Mouse (Mus musculus) forebrain, embryonic 14.5 days (tissue): ENCODE results near the gene Mcf2l. TPM values are rescaled to one million over a fixed set of nuclear protein-coding genes. Genes with fewer than 3 reads are reported as not detected.

Experiments
- ATAC-seq: fragments of 200-750 bp; cut with Nextera tagmentation; 2 replicates; pipeline ENCODE4 v1.8.0; 2017; ENCODE audit warnings: mild to moderate bottlenecking, moderate library complexity
- DNase-seq: peaks from one replicate; pipeline ENCODE4 v3.0.0-alpha.2; 2015; ENCODE audit warnings: low spot score
- H3K27ac ChIP-seq: fragments of 300-500 bp; sonication (generic); 2 replicates; pipeline ENCODE4 v1.5.1; 2014; ENCODE audit warnings: low read depth, mild to moderate bottlenecking, control low read depth, low read length, moderate library complexity
- H3K27me3 ChIP-seq: fragments of 300-500 bp; sonication (generic); replicated peaks from 2 replicates; pipeline ENCODE4 v1.6.1; 2014; ENCODE audit warnings: low read length, control low read depth, mixed read lengths; ENCODE audit not compliant: control insufficient read depth, insufficient read depth
- H3K36me3 ChIP-seq: fragments of 300-500 bp; sonication (generic); 2 replicates; pipeline ENCODE4 v1.6.1; 2014; ENCODE audit warnings: low read length, control low read depth; ENCODE audit not compliant: control insufficient read depth, insufficient read depth
- H3K4me1 ChIP-seq: fragments of 300-500 bp; sonication (generic); 2 replicates; pipeline ENCODE4 v1.6.1; 2014; ENCODE audit warnings: antibody characterized with exemption, low read length, control low read depth; ENCODE audit not compliant: control insufficient read depth, insufficient read depth
- H3K4me2 ChIP-seq: fragments of 300-500 bp; sonication (generic); 2 replicates; pipeline ENCODE4 v1.6.1; 2014; ENCODE audit warnings: mild to moderate bottlenecking, control low read depth, low read length
- H3K4me3 ChIP-seq: fragments of 300-500 bp; sonication (generic); 2 replicates; pipeline ENCODE4 v1.5.1; 2014; ENCODE audit warnings: low read depth, low read length, control low read depth
- H3K9ac ChIP-seq: fragments of 300-500 bp; sonication (generic); 2 replicates; pipeline ENCODE4 v1.6.1; 2014; ENCODE audit warnings: mild to moderate bottlenecking, low read length, control low read depth, moderate library complexity
- H3K9me3 ChIP-seq: fragments of 300-500 bp; sonication (generic); replicated peaks from 2 replicates; pipeline ENCODE4 v1.6.1; 2016; ENCODE audit warnings: low read length, control low read depth, mixed read lengths; ENCODE audit not compliant: control insufficient read depth
- WGBS: fragments of 180-500 bp; shearing (Covaris S2); extraction: QIAGEN DNeasy Blood & Tissue Kit; methylation state at CpG from one replicate; pipeline ENCODE4 v1.1.7; 2014; 5-methylcytosine and 5-hydroxymethylcytosine counted together
- polyA plus RNA-seq: library from polyadenylated mRNA; unstranded; fragments of >200 nt; fragmentation: Nextera tagmentation; extraction: Ambion mirVana; gene quantifications from 2 replicates; pipeline ENCODE4 v1.2.1, GENCODE M21; 2014

Mcf2l gene
- polyA plus RNA-seq, 1 experiment from 2014 or later, result 85.2 TPM

DNA sequence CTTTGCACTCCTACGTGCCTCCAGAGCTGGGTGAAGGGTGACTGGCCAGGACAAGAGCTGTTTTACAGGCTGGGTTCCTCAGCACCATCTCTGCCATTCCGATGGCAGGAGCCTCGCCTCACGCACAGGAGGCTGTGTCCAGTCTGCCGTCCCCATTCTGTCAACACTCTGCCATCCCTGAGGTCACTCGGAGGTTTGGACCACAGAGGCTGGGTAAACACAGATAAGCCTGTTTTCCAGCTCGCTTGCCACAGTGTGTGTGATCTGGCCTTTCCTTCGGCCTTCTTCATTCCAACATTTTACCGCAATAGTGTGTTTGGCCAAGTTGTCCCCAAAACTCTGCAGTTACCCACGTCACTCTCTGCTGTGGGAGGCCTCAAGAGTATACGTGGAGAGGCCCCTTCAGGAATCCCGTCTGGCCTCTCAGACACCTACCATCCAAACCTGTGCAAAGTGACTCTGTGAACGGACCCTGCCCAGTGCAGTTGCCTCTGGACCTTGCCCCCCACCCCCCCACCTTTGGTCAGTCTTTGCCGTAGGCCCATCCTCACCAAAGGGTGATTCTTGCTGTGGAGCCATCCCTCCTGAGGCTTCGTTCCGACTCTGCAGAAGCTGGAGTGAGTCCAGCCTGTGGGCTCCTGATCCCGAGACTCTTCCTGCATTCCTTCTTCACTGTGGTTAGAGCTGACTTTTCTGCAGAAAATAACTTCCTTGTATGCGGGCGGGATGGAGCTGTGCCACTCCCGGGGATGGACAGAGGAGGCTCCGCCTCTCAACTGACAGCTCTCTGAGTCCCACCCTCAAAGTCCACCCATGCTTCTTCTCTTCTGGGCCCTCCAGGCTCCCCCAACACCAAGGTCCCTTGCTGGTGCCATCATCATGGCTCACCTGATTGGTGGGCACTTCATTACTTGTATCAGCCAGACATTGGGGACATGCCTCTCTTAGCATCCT, 9.7 kb downstream of the Mcf2l start:
- no peaks in the 10 kb centered on the region for H3K9me3 ChIP-seq
- no peak overlapping the region for H3K9ac ChIP-seq
- H3K4me1 ChIP-seq, result no peaks in the 10 kb centered on the region
- H3K27ac ChIP-seq, result no peak overlapping the region
- H3K4me3 ChIP-seq, result no peak overlapping the region
- no peak overlapping the region for H3K4me2 ChIP-seq
- DNase-seq, result no peak
- no peaks in the 10 kb centered on the region for H3K27me3 ChIP-seq
- peaks cover 60% of the 10 kb centered on the region for H3K36me3 ChIP-seq
- no peak for ATAC-seq
- WGBS, result 56% methylated on average over 21 of the region's 21 CpGs

DNA sequence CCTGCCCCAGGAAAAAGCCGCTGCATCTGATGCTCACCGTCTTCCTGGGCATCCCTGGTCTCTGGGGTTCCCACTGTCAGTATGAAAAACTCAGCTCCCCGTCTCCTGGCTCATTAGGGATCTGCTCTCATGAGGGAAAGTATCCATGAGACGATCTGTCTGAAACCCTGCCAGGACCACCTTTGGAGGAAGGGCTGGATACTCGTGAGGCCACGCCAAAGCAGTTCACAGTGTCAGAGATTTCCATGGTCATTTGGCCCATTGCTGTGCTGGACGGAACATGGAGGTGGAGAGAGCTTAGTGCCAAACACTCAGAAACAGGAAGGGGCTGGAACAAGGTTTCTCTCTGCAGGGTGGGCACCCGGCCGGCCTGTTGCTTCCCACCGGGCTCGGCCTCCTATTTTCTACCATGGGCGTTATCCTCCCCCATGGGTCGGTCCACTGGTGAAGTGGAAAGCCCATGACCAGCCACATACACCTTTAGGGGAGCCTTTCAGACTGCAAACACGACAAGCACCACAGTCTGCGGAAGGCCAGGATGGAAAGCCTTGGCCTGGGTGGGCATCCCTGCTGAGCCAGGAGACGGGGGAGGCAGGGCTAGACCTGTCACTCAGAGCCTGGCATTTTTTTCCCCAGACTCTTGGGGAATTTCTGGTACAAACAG, 14.3 kb downstream of the Mcf2l start:
- Histone ChIP-seq H3K4me3 (no peak overlapping the region), H3K36me3 (peaks cover 63% of the 10 kb centered on the region), H3K27ac (no peak overlapping the region), H3K27me3 (no peaks in the 10 kb centered on the region), H3K9ac (no peak overlapping the region), H3K4me2 (no peak overlapping the region), H3K9me3 (no peaks in the 10 kb centered on the region), H3K4me1 (no peaks in the 10 kb centered on the region)
- DNase-seq, result no peak
- no peak for ATAC-seq
- 82% methylated on average over 16 of the region's 16 CpGs for WGBS

DNA sequence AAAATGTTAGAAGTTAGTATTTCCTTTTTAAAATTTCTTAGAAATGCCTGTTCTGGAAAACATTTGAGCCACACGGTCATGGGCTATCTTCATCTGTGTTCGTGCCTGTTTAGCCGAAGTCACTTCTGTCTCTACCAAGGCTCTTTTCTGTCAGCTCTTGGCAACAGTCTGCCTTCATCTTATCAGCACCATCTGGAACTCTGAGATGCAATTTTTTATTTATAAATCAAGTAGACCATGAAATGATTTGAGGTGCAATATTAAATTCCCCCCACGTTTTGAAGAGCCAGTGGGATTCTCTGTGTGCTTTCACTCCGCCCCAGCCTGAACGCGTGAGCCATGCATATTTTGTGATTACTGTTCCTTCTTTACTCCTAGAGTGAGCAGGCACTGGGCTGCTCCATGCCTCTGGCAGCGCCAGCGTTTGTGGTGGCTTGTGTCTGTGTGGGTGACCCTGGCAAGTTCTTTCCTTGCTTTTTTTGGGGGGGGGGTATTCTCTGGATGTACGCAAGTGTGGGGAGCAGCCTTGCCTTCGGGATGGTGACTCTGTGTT, 15.5 kb downstream of the Mcf2l start:
- 71% methylated on average over 11 of the region's 11 CpGs for WGBS
- no peaks in the 10 kb centered on the region for H3K9me3 ChIP-seq
- peak; percentile 68; the same call in 1 of the 2 replicates for ATAC-seq
- DNase-seq, result peak; percentile 56
- peak overlapping the region; percentile 17; the same call in 1 of the 2 replicates for H3K27ac ChIP-seq
- H3K4me1 ChIP-seq, result no peaks in the 10 kb centered on the region
- H3K27me3 ChIP-seq, result no peaks in the 10 kb centered on the region
- no peak overlapping the region for H3K4me3 ChIP-seq
- no peak overlapping the region for H3K4me2 ChIP-seq
- no peak overlapping the region for H3K9ac ChIP-seq
- H3K36me3 ChIP-seq, result peaks cover 53% of the 10 kb centered on the region

DNA sequence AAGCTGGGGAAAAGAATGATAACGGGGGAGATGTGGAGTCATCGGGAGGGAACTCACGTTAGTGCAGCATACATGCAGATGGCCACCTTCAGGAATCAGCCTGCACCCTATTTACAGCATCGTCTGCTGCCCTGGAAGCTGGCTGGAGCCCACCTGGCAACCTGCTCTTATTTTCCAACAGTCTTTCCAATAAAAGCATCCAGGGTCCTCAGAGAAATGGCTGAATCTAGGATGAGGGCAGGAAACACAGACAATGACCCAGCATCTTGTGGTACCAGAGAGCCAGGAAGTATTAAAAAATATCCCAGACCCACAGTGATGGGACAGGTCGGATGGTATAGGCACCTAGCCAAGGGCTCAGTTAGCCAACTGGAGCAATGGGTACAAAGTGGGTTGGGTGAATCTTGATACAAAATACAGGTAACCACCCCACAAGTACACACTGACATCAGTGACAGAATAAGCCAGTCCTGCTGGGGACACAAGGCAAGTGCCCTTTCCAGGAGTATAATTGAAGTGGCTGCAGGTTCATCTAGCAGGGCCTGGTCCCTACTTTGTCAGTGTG, 19.4 kb downstream of the Mcf2l start:
- Histone ChIP-seq H3K4me3 (no peak overlapping the region), H3K4me2 (no peak overlapping the region), H3K27ac (no peak overlapping the region), H3K9ac (no peak overlapping the region), H3K27me3 (no peaks in the 10 kb centered on the region), H3K9me3 (no peaks in the 10 kb centered on the region), H3K4me1 (no peaks in the 10 kb centered on the region), H3K36me3 (peaks cover 30% of the 10 kb centered on the region)
- no peak for ATAC-seq
- 86% methylated on average over 5 of the region's 5 CpGs for WGBS
- no peak for DNase-seq

DNA sequence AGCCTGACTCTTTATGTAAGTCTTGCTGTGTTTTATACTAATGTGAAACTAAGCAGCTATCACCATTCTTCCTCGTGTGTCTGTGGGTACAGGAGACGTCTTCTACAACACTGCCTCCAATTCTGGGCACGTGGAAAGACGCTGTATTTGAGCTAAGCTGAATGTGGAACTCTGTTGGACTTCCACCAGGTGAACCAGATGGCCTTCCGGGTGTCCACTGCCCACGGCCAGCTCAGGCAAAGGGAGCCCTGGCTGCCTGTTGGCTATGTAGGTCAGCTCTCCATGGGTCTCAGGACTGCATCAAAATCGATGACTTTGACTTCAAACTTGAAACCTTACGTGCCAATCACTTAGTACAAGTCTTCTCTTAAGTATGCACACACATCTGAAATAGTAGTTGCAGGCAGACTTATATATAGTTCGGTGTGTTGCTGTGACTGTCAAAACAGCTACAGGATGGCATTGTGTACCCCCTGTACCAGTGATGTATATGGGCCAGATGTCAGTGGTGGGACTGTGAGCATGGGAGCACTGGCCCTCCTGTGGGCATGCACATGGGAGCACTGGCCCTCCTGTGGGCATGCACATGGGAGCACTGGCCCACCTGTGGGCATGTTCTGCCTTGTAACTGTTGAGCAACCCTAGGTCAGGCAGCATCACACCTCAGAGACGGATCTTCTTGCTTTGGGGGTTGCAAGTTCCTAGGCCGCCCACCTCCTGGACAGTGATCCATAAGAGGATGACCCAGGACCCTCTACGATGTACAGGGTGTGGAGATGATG, 20.4 kb downstream of the Mcf2l start:
- Histone ChIP-seq H3K36me3 (peaks cover 30% of the 10 kb centered on the region), H3K27ac (no peak overlapping the region), H3K9ac (no peak overlapping the region), H3K4me3 (no peak overlapping the region), H3K9me3 (no peaks in the 10 kb centered on the region), H3K27me3 (no peaks in the 10 kb centered on the region), H3K4me2 (no peak overlapping the region), H3K4me1 (no peaks in the 10 kb centered on the region)
- no peak for ATAC-seq
- DNase-seq, result no peak
- 91% methylated on average over 12 of the region's 12 CpGs for WGBS

DNA sequence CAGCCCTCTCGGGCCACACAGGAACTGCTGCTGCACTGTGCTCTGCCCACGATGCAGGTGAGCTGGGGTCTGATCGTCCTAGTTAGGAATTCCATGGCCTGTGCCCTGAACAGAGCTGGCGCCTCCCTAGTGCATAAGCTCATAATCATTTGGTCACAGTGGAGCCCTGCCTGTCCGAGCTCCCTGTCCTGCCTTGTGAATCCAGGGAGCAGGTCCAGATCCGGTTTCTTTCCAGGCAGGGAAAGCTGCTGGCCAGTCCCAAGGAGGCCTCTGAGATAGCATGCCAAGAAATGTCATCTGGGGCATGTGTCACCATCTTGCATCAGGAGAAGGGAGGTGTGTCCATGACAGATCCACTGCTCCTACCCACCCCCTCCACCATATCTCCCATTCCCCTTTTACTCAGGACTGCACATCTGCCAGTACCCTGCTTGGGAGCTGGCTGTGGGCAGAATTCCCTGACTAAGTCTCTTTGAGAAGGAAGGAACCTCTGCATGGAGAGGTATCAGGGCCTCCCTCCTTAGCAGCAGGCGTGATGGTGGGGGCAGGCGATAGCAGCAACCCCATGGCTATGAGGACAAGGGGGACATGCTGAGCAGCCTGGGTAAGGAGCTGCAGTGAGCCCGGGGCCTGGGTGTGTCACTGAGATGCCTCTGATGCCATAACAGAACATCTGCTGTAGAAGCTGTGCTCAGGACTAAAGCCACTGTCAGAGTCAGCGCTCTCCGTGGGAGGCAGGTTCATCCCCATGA, 21.4 kb downstream of the Mcf2l start:
- 88% methylated on average over 11 of the region's 11 CpGs for WGBS
- Histone ChIP-seq H3K9me3 (no peaks in the 10 kb centered on the region), H3K27ac (no peak overlapping the region), H3K27me3 (no peaks in the 10 kb centered on the region), H3K4me2 (no peak overlapping the region), H3K36me3 (peaks cover 24% of the 10 kb centered on the region), H3K4me1 (no peaks in the 10 kb centered on the region), H3K9ac (no peak overlapping the region), H3K4me3 (no peak overlapping the region)
- ATAC-seq (no peak), DNase-seq (no peak)

DNA sequence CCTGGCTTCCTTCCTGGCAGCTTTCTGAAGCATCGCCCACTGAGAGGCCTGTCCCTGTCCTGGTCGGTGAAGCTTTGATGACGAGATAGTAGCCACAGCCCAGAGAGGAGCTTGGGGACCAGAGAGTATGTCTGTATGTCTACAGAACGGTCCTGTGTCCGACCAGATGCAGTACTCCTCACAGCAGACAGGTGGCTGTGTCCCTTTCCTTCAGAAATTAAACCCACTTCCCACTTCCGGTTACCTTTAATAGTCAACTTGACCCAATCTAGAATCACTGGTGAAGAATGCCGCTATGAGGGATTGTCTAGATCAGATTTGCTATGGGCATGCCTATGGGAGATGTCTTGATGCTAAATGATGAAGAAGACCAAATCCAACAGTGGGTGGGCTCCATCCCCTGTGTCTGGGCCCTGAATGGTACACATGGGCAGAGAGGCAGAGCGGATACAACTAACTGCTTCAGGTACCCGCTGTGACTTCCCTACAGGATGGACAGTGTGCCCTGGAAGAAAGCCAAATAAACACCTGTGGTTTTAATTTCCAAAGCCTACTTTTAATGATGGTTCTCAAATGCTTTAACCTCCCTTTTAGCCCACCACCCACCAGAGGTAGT, 22.0 kb downstream of the Mcf2l start:
- WGBS, result 77% methylated on average over 9 of the region's 9 CpGs

More for the DNA sequence above, 22.0 kb downstream of the Mcf2l start:
- no peak for ATAC-seq
- no peak for DNase-seq
- Histone ChIP-seq H3K9ac (no peak overlapping the region), H3K4me3 (no peak overlapping the region), H3K27ac (no peak overlapping the region), H3K27me3 (no peaks in the 10 kb centered on the region), H3K4me2 (no peak overlapping the region), H3K9me3 (no peaks in the 10 kb centered on the region), H3K36me3 (peaks cover 17% of the 10 kb centered on the region), H3K4me1 (no peaks in the 10 kb centered on the region)
